Mouse (Mus musculus) MEL-GATA-1-ER (cell line): Measurements from ENCODE around the gene Map2k7.

Experiments
- DNase-seq: peaks from one replicate; pipeline ENCODE4 v3.0.0-alpha.2; 2012; ENCODE audit warnings: low read depth; ENCODE audit errors: extremely low read depth

Gene Map2k7

GRCm38 (mm10) chr8:4238434-4239192, at the start of gene Map2k7, which contains the start of gene Gm49320:
Map2k7 (plus strand) TSS chr8:4238740.
Gm49320 (plus strand) TSS chr8:4238865.
- DNase-seq: peak; percentile 95

- DNase-seq: no peak
These were observed 49.4 kb upstream of the Map2k7 start for GRCm38 (mm10) chr8:4189031-4189722.

GRCm38 (mm10) chr8:4192305-4192704, 46.2 kb upstream of the Map2k7 start:
- no peak for DNase-seq

GRCm38 (mm10) chr8:4192807-4193587, 45.5 kb upstream of the Map2k7 start:
- no peak for DNase-seq

GRCm38 (mm10) chr8:4193588-4193894, 45.0 kb upstream of the Map2k7 start:
- no peak for DNase-seq

- DNase-seq: no peak
These were observed 37.2 kb upstream of the Map2k7 start for GRCm38 (mm10) chr8:4201321-4201720.

- DNase-seq: no peak
These were observed 33.1 kb upstream of the Map2k7 start for GRCm38 (mm10) chr8:4205246-4206123.

- DNase-seq: no peak
These were observed 32.1 kb upstream of the Map2k7 start for GRCm38 (mm10) chr8:4206182-4207015.

GRCm38 (mm10) chr8:4207016-4207350, 31.6 kb upstream of the Map2k7 start:
- no peak for DNase-seq

GRCm38 (mm10) chr8:4211097-4211496, 27.4 kb upstream of the Map2k7 start:
- DNase-seq: no peak

- no peak for DNase-seq
These were observed 25.7 kb upstream of the Map2k7 start for GRCm38 (mm10) chr8:4212809-4213209.

GRCm38 (mm10) chr8:4213210-4214005, 25.1 kb upstream of the Map2k7 start:
- peak; percentile 59 for DNase-seq

GRCm38 (mm10) chr8:4214006-4214980, 24.2 kb upstream of the Map2k7 start:
- DNase-seq: peak; percentile 89

GRCm38 (mm10) chr8:4216296-4216695, 22.2 kb upstream of the Map2k7 start:
- DNase-seq: no peak

- DNase-seq: no peak
These were observed 21.5 kb upstream of the Map2k7 start, which contains the start of gene Prr36 for GRCm38 (mm10) chr8:4216791-4217621. Prr36 (minus strand) TSS chr8:4217459.

GRCm38 (mm10) chr8:4219617-4220016, 18.9 kb upstream of the Map2k7 start:
- no peak for DNase-seq

GRCm38 (mm10) chr8:4222059-4222458, 16.5 kb upstream of the Map2k7 start:
- no peak for DNase-seq
